ENCODE assay signal across 15 mouse cellular contexts in genomic region chr6:127439540-127440195, GRCm38 (mm10). TPM values are rescaled to one million over a fixed set of nuclear protein-coding genes. Genes with fewer than 3 reads are reported as not detected.
A peak's percentile ranks its signal among the peaks of the same experiment; 100 is the strongest.
DNase-seq lines count a peak whose midpoint lies in the region; ATAC-seq lines count a peak whose summit lies in the region.
"Had no signal": no experiment of that assay in that cellular context is flagged by ENCODE, and none has a peak within 500 bp of the region (broad histone marks: within the 10 kb centered on the region; RNA-seq: fewer than 3 reads in every experiment).

No protein-coding gene starts in this region.

- no peak overlapping the region for H3K4me3 ChIP-seq in neural tube, embryonic 13.5 days
- no peak overlapping the region for H3K4me3 ChIP-seq in midbrain, embryonic 13.5 days (replicated peaks)
- H3K4me3 ChIP-seq: embryonic facial prominence, embryonic 15.5 days; heart, embryonic 15.5 days; limb, embryonic 12.5 days had no signal

- no peak overlapping the region for H3K9ac ChIP-seq in neural tube, embryonic 13.5 days
- no peak overlapping the region for H3K9ac ChIP-seq in midbrain, embryonic 13.5 days (replicated peaks)
- H3K9ac ChIP-seq: embryonic facial prominence, embryonic 15.5 days; heart, embryonic 15.5 days; liver, embryonic 14.5 days had no signal

- 0 out of 2 replicates have a peak, but pooled peaks have one; percentile 26 for ATAC-seq in neural tube, embryonic 13.5 days (ENCODE audit: low read depth)
- no peak for ATAC-seq in midbrain, embryonic 13.5 days
- no peak for ATAC-seq in inflammation-experienced regulatory T-cells, adult 6 months
- ATAC-seq: activated CD4-positive, CD25-positive, alpha-beta regulatory T cell, adult 4 months had no signal

- no peak overlapping the region for H3K4me2 ChIP-seq in neural tube, embryonic 13.5 days
- no peak overlapping the region for H3K4me2 ChIP-seq in midbrain, embryonic 13.5 days (replicated peaks)
- H3K4me2 ChIP-seq: embryonic facial prominence, embryonic 15.5 days; heart, embryonic 15.5 days; limb, embryonic 12.5 days had no signal

- no peaks in the 10 kb centered on the region for H3K36me3 ChIP-seq in neural tube, embryonic 13.5 days
- H3K36me3 ChIP-seq in midbrain, embryonic 13.5 days: no peaks in the 10 kb centered on the region
- H3K36me3 ChIP-seq: embryonic facial prominence, embryonic 15.5 days; heart, embryonic 15.5 days; limb, embryonic 12.5 days had no signal

- peaks cover 7% of the 10 kb centered on the region for H3K4me1 ChIP-seq in neural tube, embryonic 13.5 days (replicated peaks)
- peaks cover 47% of the 10 kb centered on the region for H3K4me1 ChIP-seq in midbrain, embryonic 13.5 days (replicated peaks)
- H3K4me1 ChIP-seq: embryonic facial prominence, embryonic 15.5 days; limb, embryonic 12.5 days had no signal

- H3K27ac ChIP-seq in neural tube, embryonic 13.5 days (replicated peaks): no peak overlapping the region
- H3K27ac ChIP-seq in midbrain, embryonic 13.5 days: peak overlapping the region; percentile 30; the same call in 1 of the 2 replicates
- H3K27ac ChIP-seq: embryonic facial prominence, embryonic 15.5 days; heart, embryonic 15.5 days; limb, embryonic 12.5 days; liver, embryonic 14.5 days had no signal

- WGBS in neural tube, embryonic 13.5 days: 79% methylated on average over 5 of the region's 5 CpGs
- WGBS in midbrain, embryonic 13.5 days: 86% methylated on average over 5 of the region's 5 CpGs

- no peaks in the 10 kb centered on the region for H3K27me3 ChIP-seq in neural tube, embryonic 13.5 days
- no peaks in the 10 kb centered on the region for H3K27me3 ChIP-seq in midbrain, embryonic 13.5 days
- H3K27me3 ChIP-seq: embryonic facial prominence, embryonic 15.5 days had no signal

- no peaks in the 10 kb centered on the region for H3K9me3 ChIP-seq in neural tube, embryonic 13.5 days
- H3K9me3 ChIP-seq in midbrain, embryonic 13.5 days: no peaks in the 10 kb centered on the region
- H3K9me3 ChIP-seq: embryonic facial prominence, embryonic 15.5 days; heart, embryonic 15.5 days; limb, embryonic 12.5 days had no signal

- peak; percentile 81 to 85 for DNase-seq in cerebellum, postnatal 10 days
- no peak for DNase-seq in cerebellum, adult 18-20 months
- no peak for DNase-seq in neural tube, embryonic 10.5 days (ENCODE audit: extremely low spot score, low spot score)
- DNase-seq in heart, adult 9 months (ENCODE audit: low spot score in 2 of 2): no peak
- DNase-seq in thymus, postnatal 36 days: no peak
- DNase-seq: adrenal gland, postnatal 36 days; thymus, adult 2 months had no signal

RNA-seq across cellular contexts. Expression of gene Parp11, which starts 7.0 kb away (rescaled TPM):
- 68.7 and 72.9 TPM in 2 replicates for polyA plus RNA-seq in neural tube, embryonic 13.5 days (2015; fragmentation: Nextera tagmentation; extraction: Ambion mirVana)
- 90.4 and 91.7 TPM in 2 replicates for polyA plus RNA-seq in midbrain, embryonic 13.5 days (2015; fragmentation: Nextera tagmentation; extraction: Ambion mirVana)
- 10 to 100 TPM; 33.3 to 66.4 (median 57.1) TPM for polyA plus RNA-seq in inflammation-experienced regulatory T-cells, adult 6 months (2017; shearing (Covaris generic))

Comparison
In these comparisons a context has a peak if more than half of its experiments do, and no peak if none do; other contexts are left out.
1. DNase-seq: peak in cerebellum, postnatal 10 days (2 of 2); none in cerebellum, adult 18-20 months (0 of 2), neural tube, embryonic 10.5 days (single experiment), heart, adult 9 months (0 of 2) and thymus, postnatal 36 days (0 of 2).